Mouse (Mus musculus): ENCODE measurements at regions not wholly inside any gene's neighbourhood (a gene's known extent, or its start where the extent isn't known, plus 50 kb on each side); places are given as distances from the start of the nearest gene placed in this dataset.

DNA sequence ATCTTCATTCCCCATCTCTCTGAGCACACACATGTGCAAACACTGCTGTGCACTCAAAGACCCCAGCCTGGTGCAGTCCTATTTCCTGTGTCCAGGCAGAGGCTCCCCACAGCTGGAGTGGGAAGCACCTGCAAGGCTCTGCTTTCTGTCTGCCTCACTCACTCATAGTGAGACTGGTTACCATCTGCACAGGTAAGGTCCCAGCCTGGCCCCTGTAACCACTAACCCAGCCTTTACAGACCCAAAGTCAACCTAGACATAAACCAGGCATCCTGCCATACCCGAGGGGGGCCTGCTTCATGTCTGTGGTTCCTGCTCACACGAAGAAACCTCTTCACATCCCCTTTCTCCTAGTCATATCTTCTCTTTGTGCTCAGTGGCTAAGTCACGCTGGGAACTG, 232.4 kb downstream of the Osr1 start:
- Histone ChIP-seq H3K4me3 (ENCODE audit: low read depth, low read length) (no peak overlapping the region), H3K4me1 (ENCODE audit: control insufficient read depth, insufficient read depth) (peaks cover 8% of the 10 kb centered on the region; the same call in 1 of the 2 replicates)
- no peak for ATAC-seq (ENCODE audit: insufficient read depth, low read depth)

DNA sequence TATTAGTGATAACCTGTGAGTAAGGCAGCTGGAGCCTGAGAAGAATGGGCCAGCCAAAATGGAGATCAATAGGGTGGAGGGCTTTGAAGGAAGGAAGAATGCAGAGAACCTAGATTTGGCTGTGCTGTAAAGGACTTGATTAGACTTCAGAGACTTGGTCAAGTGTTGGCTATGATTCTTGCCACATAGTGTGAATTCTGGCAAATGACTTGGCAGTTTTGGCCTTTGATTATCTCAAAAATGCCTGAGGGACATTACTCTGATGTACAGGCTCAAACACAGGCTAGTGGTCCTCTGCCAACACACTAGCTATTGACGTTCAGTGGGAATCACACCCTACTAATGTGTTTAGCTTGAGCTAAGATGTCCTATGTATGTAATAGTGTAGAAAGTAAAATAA, 237.5 kb downstream of the Osr1 start:
- H3K4me1 ChIP-seq (ENCODE audit: control insufficient read depth, insufficient read depth) = peaks cover 6% of the 10 kb centered on the region; the same call in 1 of the 2 replicates
- no peaks in the 10 kb centered on the region for H3K9me3 ChIP-seq (replicated peaks; ENCODE audit: control insufficient read depth, low read length)
- H3K4me3 ChIP-seq (ENCODE audit: low read depth, low read length) = no peak overlapping the region
- no peak for TF ChIP-seq CTCF (IDR thresholded peaks at IDR 0.05; ENCODE audit: low read depth)
- TF ChIP-seq EP300 (IDR thresholded peaks at IDR 0.05; ENCODE audit: low read depth) = no peak
- H3K4me2 ChIP-seq (ENCODE audit: low read depth, low read length) = no peak overlapping the region
- H3K36me3 ChIP-seq (replicated peaks; ENCODE audit: control insufficient read depth, insufficient read depth, low read length) = no peaks in the 10 kb centered on the region
- DNase-seq (ENCODE audit: low spot score) (peak; percentile 9), ATAC-seq (ENCODE audit: insufficient read depth, low read depth) (no peak)
- 16% methylated on average over 1 of the region's 1 CpGs for WGBS
- no peak overlapping the region for H3K27ac ChIP-seq (ENCODE audit: low read depth)
- no peaks in the 10 kb centered on the region for H3K27me3 ChIP-seq (ENCODE audit: control insufficient read depth, insufficient read depth, low read length)
- no peak overlapping the region for H3K9ac ChIP-seq (replicated peaks; ENCODE audit: low read depth, low read length)

More for the DNA sequence above, 232.4 kb downstream of the Osr1 start:
- no peak overlapping the region for H3K27ac ChIP-seq (ENCODE audit: low read depth)
- no peak for TF ChIP-seq EP300 (IDR thresholded peaks at IDR 0.05; ENCODE audit: low read depth)
- TF ChIP-seq CTCF (IDR thresholded peaks at IDR 0.05; ENCODE audit: low read depth) = no peak
- 24% methylated on average over 3 of the region's 3 CpGs for WGBS
- H3K9ac ChIP-seq (replicated peaks; ENCODE audit: low read depth, low read length) = no peak overlapping the region
- H3K27me3 ChIP-seq (ENCODE audit: control insufficient read depth, insufficient read depth, low read length) = no peaks in the 10 kb centered on the region
- no peak overlapping the region for H3K4me2 ChIP-seq (ENCODE audit: low read depth, low read length)
- no peaks in the 10 kb centered on the region for H3K9me3 ChIP-seq (replicated peaks; ENCODE audit: control insufficient read depth, low read length)
- DNase-seq (ENCODE audit: low spot score) = no peak
- H3K36me3 ChIP-seq (replicated peaks; ENCODE audit: control insufficient read depth, insufficient read depth, low read length) = no peaks in the 10 kb centered on the region

DNA sequence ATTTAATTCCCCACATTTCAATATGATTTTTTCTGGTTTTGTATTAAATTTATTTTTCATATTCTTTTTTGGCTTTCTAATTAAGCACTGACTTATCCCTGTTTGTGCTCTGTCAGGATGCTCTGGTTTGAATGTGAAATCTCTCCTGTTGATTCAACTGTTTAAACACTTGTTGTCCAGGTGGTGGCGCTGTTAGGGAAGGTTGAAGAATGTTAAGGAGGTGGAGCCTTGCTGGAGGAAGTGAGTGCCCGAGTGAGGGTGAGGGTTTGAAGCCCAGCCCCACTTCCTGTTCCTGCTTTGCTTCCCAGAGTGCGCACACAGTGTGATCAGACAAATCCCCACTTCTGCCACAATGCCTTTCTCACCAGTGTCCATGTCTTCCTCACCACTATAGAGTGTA, 263.4 kb downstream of the Osr1 start:
- H3K4me2 ChIP-seq (ENCODE audit: low read depth, low read length) = no peak overlapping the region
- no peak for TF ChIP-seq EP300 (IDR thresholded peaks at IDR 0.05; ENCODE audit: low read depth)
- TF ChIP-seq CTCF (IDR thresholded peaks at IDR 0.05; ENCODE audit: low read depth) = peak; percentile 11; the same call in 1 of the 2 replicates
- no peaks in the 10 kb centered on the region for H3K4me1 ChIP-seq (ENCODE audit: control insufficient read depth, insufficient read depth)
- no peak overlapping the region for H3K4me3 ChIP-seq (ENCODE audit: low read depth, low read length)
- no peaks in the 10 kb centered on the region for H3K27me3 ChIP-seq (ENCODE audit: control insufficient read depth, insufficient read depth, low read length)
- no peaks in the 10 kb centered on the region for H3K9me3 ChIP-seq (replicated peaks; ENCODE audit: control insufficient read depth, low read length)
- no peak for ATAC-seq (ENCODE audit: insufficient read depth, low read depth)
- 47% methylated on average over 3 of the region's 3 CpGs for WGBS
- H3K36me3 ChIP-seq (replicated peaks; ENCODE audit: control insufficient read depth, insufficient read depth, low read length) = no peaks in the 10 kb centered on the region
- H3K9ac ChIP-seq (replicated peaks; ENCODE audit: low read depth, low read length) = no peak overlapping the region
- no peak for DNase-seq (ENCODE audit: low spot score)
- H3K27ac ChIP-seq (ENCODE audit: low read depth) = no peak overlapping the region

DNA sequence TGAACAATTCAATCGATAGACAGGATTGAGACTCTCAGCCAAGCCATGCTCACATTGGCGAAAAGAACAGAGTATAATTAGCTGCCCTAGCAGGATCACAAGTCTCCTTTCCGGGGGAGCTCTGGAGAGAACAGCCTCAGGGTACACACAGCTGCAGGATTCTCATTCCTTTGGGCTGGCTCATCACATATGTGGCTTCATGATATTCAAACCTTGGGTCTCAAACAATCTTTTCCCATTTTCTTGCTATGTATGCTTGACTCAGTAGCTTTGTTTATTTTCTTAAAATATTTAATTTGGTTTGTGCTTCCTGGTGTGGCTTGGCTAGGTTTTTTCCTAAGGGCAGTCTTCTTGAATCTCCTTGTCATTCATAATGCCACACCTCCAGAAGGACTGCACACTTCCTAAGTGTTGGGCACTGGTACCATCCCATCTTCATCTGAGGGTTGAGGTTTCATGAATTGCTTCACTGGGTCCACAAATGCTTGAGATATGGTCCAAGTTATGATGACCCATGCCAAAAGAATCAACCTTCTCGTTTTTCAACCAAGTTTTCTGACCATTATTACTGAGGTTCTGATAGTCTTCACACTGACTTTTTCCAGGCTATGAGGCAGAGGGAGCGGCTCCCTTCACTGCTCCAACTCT, 269.4 kb downstream of the Osr1 start:
- Histone ChIP-seq H3K4me2 (ENCODE audit: low read depth, low read length) (no peak overlapping the region), H3K9me3 (replicated peaks; ENCODE audit: control insufficient read depth, low read length) (no peaks in the 10 kb centered on the region), H3K27me3 (ENCODE audit: control insufficient read depth, insufficient read depth, low read length) (no peaks in the 10 kb centered on the region), H3K36me3 (replicated peaks; ENCODE audit: control insufficient read depth, insufficient read depth, low read length) (no peaks in the 10 kb centered on the region), H3K4me3 (ENCODE audit: low read depth, low read length) (no peak overlapping the region), H3K4me1 (ENCODE audit: control insufficient read depth, insufficient read depth) (no peaks in the 10 kb centered on the region), H3K27ac (ENCODE audit: low read depth) (no peak overlapping the region), H3K9ac (replicated peaks; ENCODE audit: low read depth, low read length) (no peak overlapping the region)
- TF ChIP-seq EP300 (IDR thresholded peaks at IDR 0.05; ENCODE audit: low read depth) (no peak), CTCF (IDR thresholded peaks at IDR 0.05; ENCODE audit: low read depth) (no peak)
- WGBS = 69% methylated on average over 5 of the region's 5 CpGs
- DNase-seq (ENCODE audit: low spot score) (no peak), ATAC-seq (ENCODE audit: insufficient read depth, low read depth) (no peak)

DNA sequence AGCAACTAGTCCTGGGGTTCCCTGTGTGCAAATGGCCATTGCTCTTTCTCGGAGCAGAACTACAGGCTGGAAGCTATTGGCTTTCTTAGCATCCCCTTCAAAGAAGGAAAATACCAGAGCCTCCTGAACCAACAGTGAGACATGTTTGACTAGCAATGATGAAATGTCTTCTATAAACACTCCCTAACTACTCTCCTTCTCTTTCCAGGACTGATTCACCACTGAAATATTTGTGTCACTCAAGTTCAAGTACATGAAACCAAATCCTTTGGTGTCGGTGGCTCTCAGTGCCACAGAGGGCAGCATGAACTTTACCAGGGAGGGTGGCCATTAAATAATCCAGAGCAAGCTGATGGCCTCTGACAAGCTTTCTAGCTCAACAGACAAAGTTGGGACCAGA, 270.0 kb downstream of the Osr1 start:
- H3K36me3 ChIP-seq (replicated peaks; ENCODE audit: control insufficient read depth, insufficient read depth, low read length) = no peaks in the 10 kb centered on the region
- WGBS = 62% methylated on average over 2 of the region's 2 CpGs
- no peak overlapping the region for H3K4me3 ChIP-seq (ENCODE audit: low read depth, low read length)
- H3K4me1 ChIP-seq (ENCODE audit: control insufficient read depth, insufficient read depth) = no peaks in the 10 kb centered on the region
- TF ChIP-seq CTCF (IDR thresholded peaks at IDR 0.05; ENCODE audit: low read depth) (no peak), EP300 (IDR thresholded peaks at IDR 0.05; ENCODE audit: low read depth) (no peak)
- no peaks in the 10 kb centered on the region for H3K27me3 ChIP-seq (ENCODE audit: control insufficient read depth, insufficient read depth, low read length)
- no peak for DNase-seq (ENCODE audit: low spot score)
- H3K9ac ChIP-seq (replicated peaks; ENCODE audit: low read depth, low read length) = no peak overlapping the region
- H3K9me3 ChIP-seq (replicated peaks; ENCODE audit: control insufficient read depth, low read length) = no peaks in the 10 kb centered on the region
- H3K4me2 ChIP-seq (ENCODE audit: low read depth, low read length) = no peak overlapping the region
- H3K27ac ChIP-seq (ENCODE audit: low read depth) = no peak overlapping the region
- ATAC-seq (ENCODE audit: insufficient read depth, low read depth) = no peak

DNA sequence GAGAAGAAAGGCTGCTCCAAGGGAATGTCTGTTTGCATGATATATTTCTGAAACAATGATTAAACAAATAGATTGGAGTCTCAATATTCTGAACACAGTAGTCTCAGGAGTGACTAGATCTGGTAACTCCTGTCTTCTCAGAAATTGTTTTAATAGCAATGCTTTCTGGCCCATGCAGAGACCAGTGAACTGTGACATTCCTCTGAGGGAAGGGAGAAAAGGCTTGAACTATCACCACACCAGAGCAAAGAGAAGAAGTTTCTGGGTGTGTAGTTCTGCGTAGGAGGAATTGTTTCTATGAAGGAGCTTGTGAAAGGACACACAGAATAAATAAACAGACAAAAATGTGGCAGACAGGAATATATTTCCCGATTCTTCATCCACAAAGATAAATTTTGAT, 277.1 kb downstream of the Osr1 start:
- Histone ChIP-seq H3K4me1 (ENCODE audit: control insufficient read depth, insufficient read depth) (no peaks in the 10 kb centered on the region), H3K9me3 (replicated peaks; ENCODE audit: control insufficient read depth, low read length) (no peaks in the 10 kb centered on the region), H3K9ac (replicated peaks; ENCODE audit: low read depth, low read length) (no peak overlapping the region), H3K4me2 (ENCODE audit: low read depth, low read length) (no peak overlapping the region), H3K27me3 (ENCODE audit: control insufficient read depth, insufficient read depth, low read length) (no peaks in the 10 kb centered on the region), H3K36me3 (replicated peaks; ENCODE audit: control insufficient read depth, insufficient read depth, low read length) (no peaks in the 10 kb centered on the region), H3K27ac (ENCODE audit: low read depth) (no peak overlapping the region), H3K4me3 (ENCODE audit: low read depth, low read length) (no peak overlapping the region)
- 86% methylated on average over 2 of the region's 2 CpGs for WGBS
- no peak for TF ChIP-seq EP300 (IDR thresholded peaks at IDR 0.05; ENCODE audit: low read depth)
- no peak for TF ChIP-seq CTCF (IDR thresholded peaks at IDR 0.05; ENCODE audit: low read depth)
- DNase-seq (ENCODE audit: low spot score) = no peak
- no peak for ATAC-seq (ENCODE audit: insufficient read depth, low read depth)

All from heart, postnatal 0 days (tissue).